ENCODE assay signal across 9 mouse cellular contexts in genomic region chr10:94523297-94523696, GRCm38 (mm10).
DNase-seq lines count a peak whose midpoint lies in the region; ATAC-seq and TF ChIP-seq lines count a peak whose summit lies in the region.
"Had no signal": no experiment of that assay in that cellular context is flagged by ENCODE, and none has a peak within 500 bp of the region (broad histone marks: within the 10 kb centered on the region; RNA-seq: fewer than 3 reads in every experiment).

No protein-coding gene starts in this region.

- H3K9me3 ChIP-seq in hindbrain, embryonic 10.5 days: no peaks in the 10 kb centered on the region
- H3K9me3 ChIP-seq in hindbrain, embryonic 11.5 days (ENCODE audit: control insufficient read depth, low read length): no peaks in the 10 kb centered on the region
- H3K9me3 ChIP-seq in MEL (replicated peaks; ENCODE audit: insufficient read depth, low read length): no peaks in the 10 kb centered on the region
- no peaks in the 10 kb centered on the region for H3K9me3 ChIP-seq in forebrain, embryonic 12.5 days
- no peaks in the 10 kb centered on the region for H3K9me3 ChIP-seq in midbrain, embryonic 14.5 days (ENCODE audit: control insufficient read depth, low read length)
- H3K9me3 ChIP-seq in kidney, embryonic 14.5 days (ENCODE audit: control insufficient read depth, low read length): no peaks in the 10 kb centered on the region
- H3K9me3 ChIP-seq: heart, embryonic 15.5 days had no signal

- peaks cover 2% of the 10 kb centered on the region for H3K79me2 ChIP-seq in MEL (ENCODE audit: control insufficient read depth, insufficient read depth, low read length, poor library complexity)

- no peak overlapping the region for H3K4me3 ChIP-seq in hindbrain, embryonic 10.5 days
- H3K4me3 ChIP-seq in hindbrain, embryonic 11.5 days (ENCODE audit: low read depth, low read length): no peak overlapping the region
- no peak overlapping the region for H3K4me3 ChIP-seq in MEL (ENCODE audit: control insufficient read depth in 1 of 2, insufficient read depth in 1 of 2, low read depth in 2 of 2, low read length in 2 of 2)
- no peak overlapping the region for H3K4me3 ChIP-seq in forebrain, embryonic 12.5 days (replicated peaks)
- H3K4me3 ChIP-seq in midbrain, embryonic 14.5 days (replicated peaks; ENCODE audit: low read depth, low read length): no peak overlapping the region
- no peak overlapping the region for H3K4me3 ChIP-seq in kidney, embryonic 14.5 days (ENCODE audit: low read length)
- H3K4me3 ChIP-seq: heart, embryonic 15.5 days had no signal

- no peak for DNase-seq in hindbrain, embryonic 10.5 days (ENCODE audit: low spot score)
- no peak for DNase-seq in hindbrain, embryonic 11.5 days (ENCODE audit: low spot score)
- no peak for DNase-seq in MEL (ENCODE audit: low read depth, low spot score)
- DNase-seq in midbrain, embryonic 14.5 days: no peak
- no peak for DNase-seq in kidney, adult 18-20 months
- no peak for DNase-seq in adrenal gland, adult 2 months

- peak; percentile 49 to 58; a peak in 2 of 4 replicates for TF ChIP-seq EP300 in MEL (IDR thresholded peaks at IDR 0.05; ENCODE audit: low read depth in 1 of 2, low read length in 2 of 2)

- H3K27ac ChIP-seq in hindbrain, embryonic 10.5 days: 0 out of 2 replicates have a peak overlapping the region, but pooled peaks have one; percentile 40
- H3K27ac ChIP-seq in hindbrain, embryonic 11.5 days (ENCODE audit: low read depth, low read length): no peak overlapping the region
- H3K27ac ChIP-seq in MEL (ENCODE audit: control insufficient read depth, low read depth, low read length): no peak overlapping the region
- 0 out of 2 replicates have a peak overlapping the region, but pooled peaks have one; percentile 9 for H3K27ac ChIP-seq in forebrain, embryonic 12.5 days
- H3K27ac ChIP-seq in midbrain, embryonic 14.5 days (replicated peaks; ENCODE audit: low read depth, low read length): 0 out of 2 replicates have a peak overlapping the region, but pooled peaks have one; percentile 20
- no peak overlapping the region for H3K27ac ChIP-seq in kidney, embryonic 14.5 days (ENCODE audit: low read depth, low read length)
- H3K27ac ChIP-seq: heart, embryonic 15.5 days had no signal

- ATAC-seq in hindbrain, embryonic 11.5 days (ENCODE audit: low FRiP score): no peak
- ATAC-seq in forebrain, embryonic 12.5 days (ENCODE audit: low FRiP score): peak; percentile 52; the same call in 1 of the 2 replicates
- ATAC-seq in midbrain, embryonic 14.5 days (ENCODE audit: low FRiP score, low TSS enrichment): peak; percentile 41; the same call in 1 of the 2 replicates
- no peak for ATAC-seq in kidney, embryonic 14.5 days (ENCODE audit: low FRiP score, low TSS enrichment)

- 84% methylated on average over 8 of the region's 8 CpGs for WGBS in hindbrain, embryonic 10.5 days
- WGBS in hindbrain, embryonic 11.5 days: 86% methylated on average over 8 of the region's 8 CpGs
- 83% methylated on average over 8 of the region's 8 CpGs for WGBS in forebrain, embryonic 12.5 days
- WGBS in midbrain, embryonic 14.5 days: 87% methylated on average over 8 of the region's 8 CpGs
- WGBS in kidney, embryonic 14.5 days: 74% methylated on average over 8 of the region's 8 CpGs

- no peak overlapping the region for H3K4me2 ChIP-seq in hindbrain, embryonic 11.5 days (replicated peaks; ENCODE audit: low read depth, low read length)
- H3K4me2 ChIP-seq in forebrain, embryonic 12.5 days: 0 out of 2 replicates have a peak overlapping the region, but pooled peaks have one; percentile 31
- peak overlapping the region; percentile 34; the same call in 1 of the 2 replicates for H3K4me2 ChIP-seq in midbrain, embryonic 14.5 days (ENCODE audit: low read length)
- H3K4me2 ChIP-seq in kidney, embryonic 14.5 days (replicated peaks; ENCODE audit: low read depth, low read length): no peak overlapping the region

- H3K4me1 ChIP-seq in hindbrain, embryonic 10.5 days (replicated peaks): peaks cover 52% of the 10 kb centered on the region
- H3K4me1 ChIP-seq in hindbrain, embryonic 11.5 days (replicated peaks; ENCODE audit: control insufficient read depth, insufficient read depth, low read length): peaks cover 5% of the 10 kb centered on the region
- H3K4me1 ChIP-seq in MEL (ENCODE audit: control insufficient read depth in 1 of 2, insufficient read depth in 2 of 2, low read length in 2 of 2): peaks cover 33 to 49% of the 10 kb centered on the region in 2 experiments
- H3K4me1 ChIP-seq in forebrain, embryonic 12.5 days: peaks cover 31% of the 10 kb centered on the region
- H3K4me1 ChIP-seq in midbrain, embryonic 14.5 days (ENCODE audit: control insufficient read depth, insufficient read depth, low read length): peaks cover 18% of the 10 kb centered on the region
- peaks cover 4% of the 10 kb centered on the region for H3K4me1 ChIP-seq in kidney, embryonic 14.5 days (ENCODE audit: control insufficient read depth, insufficient read depth, low read length)

- no peak for TF ChIP-seq RAD21 in MEL (IDR thresholded peaks at IDR 0.05; ENCODE audit: low read depth, low read length)

- H3K36me3 ChIP-seq in hindbrain, embryonic 10.5 days: no peaks in the 10 kb centered on the region
- no peaks in the 10 kb centered on the region for H3K36me3 ChIP-seq in hindbrain, embryonic 11.5 days (ENCODE audit: control insufficient read depth, insufficient read depth, low read length)
- H3K36me3 ChIP-seq in MEL (ENCODE audit: control insufficient read depth in 1 of 2, insufficient read depth in 2 of 2, low read length in 2 of 2): peaks cover 0 to 44% of the 10 kb centered on the region in 2 experiments; a peak in 2 of 4 replicates
- H3K36me3 ChIP-seq in forebrain, embryonic 12.5 days (replicated peaks): no peaks in the 10 kb centered on the region
- H3K36me3 ChIP-seq in midbrain, embryonic 14.5 days (ENCODE audit: control insufficient read depth, insufficient read depth, low read length): no peaks in the 10 kb centered on the region
- H3K36me3 ChIP-seq in kidney, embryonic 14.5 days (ENCODE audit: control insufficient read depth, insufficient read depth, low read length): no peaks in the 10 kb centered on the region
- H3K36me3 ChIP-seq: heart, embryonic 15.5 days had no signal

- TF ChIP-seq CTCF in MEL (IDR thresholded peaks at IDR 0.05 in 2 of 3, conservative IDR thresholded peaks at IDR 0.05 in 1 of 3; ENCODE audit: control insufficient read depth in 1 of 3, insufficient read depth in 1 of 3, low read depth in 2 of 3, low read length in 3 of 3, poor library complexity in 1 of 3, severe bottlenecking in 1 of 3): no peak

- peaks cover 16% of the 10 kb centered on the region for H3K27me3 ChIP-seq in hindbrain, embryonic 10.5 days (ENCODE audit: insufficient read depth, poor library complexity, severe bottlenecking)
- H3K27me3 ChIP-seq in hindbrain, embryonic 11.5 days (ENCODE audit: control insufficient read depth, insufficient read depth, low read length): no peaks in the 10 kb centered on the region
- no peaks in the 10 kb centered on the region for H3K27me3 ChIP-seq in MEL (ENCODE audit: control insufficient read depth in 1 of 2, insufficient read depth in 2 of 2, low read length in 2 of 2)
- peaks cover under 1% of the 10 kb centered on the region; the same call in 1 of the 2 replicates for H3K27me3 ChIP-seq in forebrain, embryonic 12.5 days
- H3K27me3 ChIP-seq in midbrain, embryonic 14.5 days (ENCODE audit: control insufficient read depth, insufficient read depth, low read length): no peaks in the 10 kb centered on the region
- H3K27me3 ChIP-seq in kidney, embryonic 14.5 days (ENCODE audit: control insufficient read depth, insufficient read depth, low read length): peaks cover 2% of the 10 kb centered on the region; the same call in 1 of the 2 replicates
- H3K27me3 ChIP-seq: heart, embryonic 15.5 days had no signal

- H3K9ac ChIP-seq in hindbrain, embryonic 11.5 days (ENCODE audit: low read depth, low read length): no peak overlapping the region
- H3K9ac ChIP-seq in MEL (ENCODE audit: control insufficient read depth, low read depth, low read length, poor library complexity, severe bottlenecking): no peak overlapping the region
- H3K9ac ChIP-seq in forebrain, embryonic 12.5 days: no peak overlapping the region
- no peak overlapping the region for H3K9ac ChIP-seq in midbrain, embryonic 14.5 days (replicated peaks; ENCODE audit: low read length)
- no peak overlapping the region for H3K9ac ChIP-seq in kidney, embryonic 14.5 days (ENCODE audit: low read depth, low read length)
- H3K9ac ChIP-seq: heart, embryonic 15.5 days had no signal

- TF ChIP-seq POLR2A in MEL (IDR thresholded peaks at IDR 0.05; ENCODE audit: control insufficient read depth in 1 of 2, insufficient read depth in 1 of 2, low read depth in 1 of 2, low read length in 2 of 2, poor library complexity in 1 of 2): no peak

TF ChIP-seq in MEL, 35 proteins besides CTCF, POLR2A, EP300 and RAD21 (continues in another document):
- TF ChIP-seq ETS1 (IDR thresholded peaks at IDR 0.05; ENCODE audit: low read depth, low read length) (peak; percentile 35; the same call in 1 of the 2 replicates), MAFK (IDR thresholded peaks at IDR 0.05; ENCODE audit: borderline replicate concordance, low read depth, low read length) (no peak), MAX (IDR thresholded peaks at IDR 0.05; ENCODE audit: low read length) (no peak), ZMIZ1 (IDR thresholded peaks at IDR 0.05; ENCODE audit: low read depth, low read length) (no peak), POLR2AphosphoS5 (IDR thresholded peaks at IDR 0.05; ENCODE audit: borderline replicate concordance, low read depth, low read length) (no peak), TAL1 (IDR thresholded peaks at IDR 0.05; ENCODE audit: low read length) (no peak), TBP (IDR thresholded peaks at IDR 0.05; ENCODE audit: low read depth, low read length) (no peak), ZKSCAN1 (IDR thresholded peaks at IDR 0.05; ENCODE audit: low read depth, low read length) (no peak), UBTF (IDR thresholded peaks at IDR 0.05; ENCODE audit: borderline replicate concordance, insufficient read depth, low read depth, low read length) (no peak), POLR2AphosphoS2 (IDR thresholded peaks at IDR 0.05; ENCODE audit: low read length) (no peak), TCF12 (IDR thresholded peaks at IDR 0.05; ENCODE audit: low read depth, low read length) (peak; percentile 63; the same call in 1 of the 2 replicates), CHD1 (IDR thresholded peaks at IDR 0.05; ENCODE audit: low read depth, low read length) (no peak), MEF2A (IDR thresholded peaks at IDR 0.05; ENCODE audit: extremely low read depth, insufficient replicate concordance, low read depth, low read length, poor library complexity, severe bottlenecking) (no peak), GATA1 (IDR thresholded peaks at IDR 0.05; ENCODE audit: low read depth, low read length) (peak; percentile 25; the same call in 1 of the 2 replicates), ZNF384 (IDR thresholded peaks at IDR 0.05; ENCODE audit: low read depth, low read length) (no peak), ELF1 (IDR thresholded peaks at IDR 0.05; ENCODE audit: low read depth, low read length) (no peak), E2F4 (IDR thresholded peaks at IDR 0.05; ENCODE audit: borderline replicate concordance, low read depth, low read length) (no peak), SIN3A (IDR thresholded peaks at IDR 0.05; ENCODE audit: low read length) (no peak; the same call in 1 of the 2 replicates)

Comparison
In these comparisons a context has a peak if more than half of its experiments do, and no peak if none do; other contexts are left out.
1. H3K27ac ChIP-seq: peak in hindbrain, embryonic 10.5 days (single experiment), forebrain, embryonic 12.5 days (single experiment) and midbrain, embryonic 14.5 days (single experiment); none in hindbrain, embryonic 11.5 days (single experiment), MEL (single experiment) and kidney, embryonic 14.5 days (single experiment).
2. ATAC-seq: peak in forebrain, embryonic 12.5 days (single experiment) and midbrain, embryonic 14.5 days (single experiment); none in hindbrain, embryonic 11.5 days (single experiment) and kidney, embryonic 14.5 days (single experiment).
3. H3K4me2 ChIP-seq: peak in forebrain, embryonic 12.5 days (single experiment) and midbrain, embryonic 14.5 days (single experiment); none in hindbrain, embryonic 11.5 days (single experiment) and kidney, embryonic 14.5 days (single experiment).